Mouse (Mus musculus): Measurements from ENCODE around the gene Disp2. TPM values are rescaled to one million over a fixed set of nuclear protein-coding genes. Genes with fewer than 3 reads are reported as not detected.

The Disp2 gene
- total RNA-seq, 2 experiments from 2014 or later, result 0.03 TPM; not detected in 1

- DNase-seq (ENCODE audit: low spot score), result no peak
- intact Hi-C loops (cut with DNase I), result loop anchor here (2.0 kb wide), 1 partner anchor 34 kb away; the partner anchor contains the start of gene Inafm2
Observed at GRCm38 (mm10) chr2:118779065-118779464, 454 bp upstream of the Disp2 start.

DNA sequence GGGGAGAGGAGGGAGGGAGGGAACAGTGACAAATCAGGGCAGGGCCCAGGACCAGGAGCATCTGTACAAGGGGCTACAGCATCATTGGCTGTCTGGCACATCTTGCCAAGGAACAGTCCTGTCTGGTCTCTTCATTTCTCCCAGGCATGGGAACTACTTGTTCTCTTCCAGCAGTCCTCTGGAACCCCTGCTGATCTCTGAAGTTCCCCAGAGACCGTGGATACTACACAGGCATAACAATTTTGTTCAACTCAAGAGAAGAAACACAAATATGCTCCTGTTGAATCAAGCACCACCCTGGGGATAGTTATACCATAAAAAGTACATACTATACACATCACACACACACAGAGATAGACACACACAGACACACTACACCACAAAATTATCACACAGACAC, 1.6 kb downstream of the Disp2 start:
- intact Hi-C loops (cut with DNase I), result no loop called here
- DNase-seq (ENCODE audit: low spot score), result no peak

GRCm38 (mm10) chr2:118782303-118782702, 2.8 kb downstream of the Disp2 start:
- no peak for DNase-seq (ENCODE audit: low spot score)
- intact Hi-C loops (cut with DNase I), result no loop called here

DNA sequence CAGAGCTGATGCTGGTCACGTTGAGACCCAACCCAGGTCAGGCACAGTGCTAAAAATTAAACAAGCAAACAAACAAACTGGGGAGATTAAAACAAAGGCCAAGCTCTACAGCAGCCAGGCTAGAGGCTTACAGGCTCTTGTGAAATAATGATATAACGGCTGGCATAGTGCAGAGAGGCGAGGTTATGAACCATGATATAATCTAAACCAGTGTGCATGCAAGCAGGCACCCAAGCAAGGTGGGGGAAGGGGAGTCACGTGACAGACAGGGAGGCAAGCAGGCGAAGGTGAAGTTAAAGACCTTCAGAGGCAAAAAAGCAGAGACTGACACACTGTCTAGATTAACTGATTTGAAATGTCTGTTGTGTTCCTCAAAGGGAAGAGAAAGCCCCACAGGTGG, 3.6 kb downstream of the Disp2 start:
- no peak for DNase-seq (ENCODE audit: low spot score)
- intact Hi-C loops (cut with DNase I), result no loop called here

GRCm38 (mm10) chr2:118783663-118784062, 4.1 kb downstream of the Disp2 start:
- intact Hi-C loops (cut with DNase I), result no loop called here
- DNase-seq (ENCODE audit: low spot score), result no peak

GRCm38 (mm10) chr2:118786525-118786924, 7.0 kb downstream of the Disp2 start:
- intact Hi-C loops (cut with DNase I), result no loop called here
- no peak for DNase-seq (ENCODE audit: low spot score)

DNA sequence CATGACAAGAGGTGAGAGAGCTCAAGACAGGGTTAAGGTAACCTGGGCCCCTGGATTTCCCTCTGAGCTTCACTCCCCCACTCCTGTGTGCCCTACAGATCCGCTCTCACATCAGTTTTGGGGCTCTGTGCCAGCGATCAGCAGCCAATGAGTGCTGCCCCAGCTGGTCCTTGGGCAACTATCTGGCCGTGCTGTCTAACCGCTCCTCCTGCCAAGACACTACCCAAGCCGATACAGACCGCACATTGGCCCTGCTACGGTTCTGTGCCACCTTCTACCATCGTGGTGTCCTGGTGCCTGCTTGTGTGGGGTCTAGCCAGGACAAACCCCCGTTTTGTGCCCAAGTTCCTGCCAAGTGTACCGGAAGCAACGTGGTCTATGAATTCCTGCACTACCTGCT, 10.0 kb downstream of the Disp2 start:
- no peak for DNase-seq (ENCODE audit: low spot score)
- intact Hi-C loops (cut with DNase I), result no loop called here

DNA sequence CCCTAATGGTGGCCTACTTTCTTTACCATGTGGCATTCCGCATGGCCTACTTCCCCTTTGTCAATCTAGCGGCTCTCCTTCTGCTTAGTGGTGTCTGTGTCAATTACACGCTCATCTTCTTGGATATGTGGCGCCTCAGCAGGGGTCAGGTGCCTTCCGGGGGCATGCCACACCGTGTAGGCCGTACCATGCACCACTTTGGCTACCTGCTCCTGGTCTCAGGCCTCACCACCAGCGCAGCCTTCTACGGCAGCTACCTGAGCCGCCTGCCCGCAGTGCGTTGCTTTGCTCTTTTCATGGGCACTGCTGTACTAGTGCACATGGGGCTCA, 10.7 kb downstream of the Disp2 start:
- intact Hi-C loops (cut with DNase I), result loop anchor here (1.0 kb wide), 1 partner anchor 93 kb away; no protein-coding TSS in a partner anchor
- DNase-seq (ENCODE audit: low spot score), result no peak

DNA sequence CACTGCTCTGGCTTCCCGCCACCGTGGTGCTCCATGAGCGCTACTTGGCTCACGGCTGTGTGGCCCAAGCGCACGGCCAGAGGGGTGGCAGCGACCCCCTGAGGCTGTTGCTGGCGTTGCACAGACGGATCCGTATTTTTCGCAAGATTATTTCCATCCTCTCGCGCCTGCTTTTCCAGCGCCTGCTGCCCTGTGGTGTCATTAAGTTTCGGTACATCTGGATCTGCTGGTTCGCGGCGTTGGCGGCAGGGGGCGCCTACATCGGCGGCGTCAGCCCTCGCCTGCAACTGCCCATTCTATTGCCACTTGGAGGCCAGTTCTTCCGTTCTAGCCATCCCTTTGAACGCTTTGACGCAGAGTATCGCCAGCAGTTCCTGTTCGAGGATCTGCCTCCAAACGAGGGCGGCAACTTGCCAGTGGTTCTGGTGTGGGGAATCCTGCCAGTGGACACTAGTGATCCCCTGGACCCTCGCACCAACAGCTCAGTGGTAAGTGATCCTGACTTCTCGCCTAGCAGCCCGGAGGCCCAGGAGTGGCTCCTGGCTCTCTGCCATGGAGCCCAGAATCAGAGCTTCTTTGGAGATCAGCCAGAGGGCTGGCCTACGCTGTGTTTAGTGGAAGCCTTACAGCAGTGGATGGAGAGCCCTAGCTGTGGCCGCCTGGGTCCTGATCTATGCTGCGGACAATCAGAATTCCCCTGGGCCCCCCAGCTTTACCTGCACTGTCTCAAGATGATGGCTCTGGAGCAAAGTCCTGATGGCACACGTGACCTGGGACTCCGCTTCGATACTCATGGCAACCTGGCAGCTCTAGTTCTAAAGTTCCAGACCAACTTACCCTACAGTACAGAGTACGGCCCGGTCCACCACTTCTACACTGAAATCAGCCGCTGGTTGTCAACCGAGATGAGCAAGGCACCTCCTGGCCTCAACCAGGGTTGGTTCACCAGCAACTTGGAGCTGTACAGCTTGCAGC, 11.3 kb downstream of the Disp2 start:
- intact Hi-C loops (cut with DNase I), result loop anchor here (1.0 kb wide), 1 partner anchor 92 kb away; no protein-coding TSS in a partner anchor
- peak; percentile 40 for DNase-seq (ENCODE audit: low spot score)

- intact Hi-C loops (cut with DNase I), result no loop called here
- no peak for DNase-seq (ENCODE audit: low spot score)
Observed at GRCm38 (mm10) chr2:118791591-118792258, 12.2 kb downstream of the Disp2 start.

- DNase-seq (ENCODE audit: low spot score), result no peak
- intact Hi-C loops (cut with DNase I), result no loop called here
Observed at GRCm38 (mm10) chr2:118792259-118792613, 12.7 kb downstream of the Disp2 start.

GRCm38 (mm10) chr2:118793636-118794035, 14.1 kb downstream of the Disp2 start:
- intact Hi-C loops (cut with DNase I), result no loop called here
- no peak for DNase-seq (ENCODE audit: low spot score)

DNA sequence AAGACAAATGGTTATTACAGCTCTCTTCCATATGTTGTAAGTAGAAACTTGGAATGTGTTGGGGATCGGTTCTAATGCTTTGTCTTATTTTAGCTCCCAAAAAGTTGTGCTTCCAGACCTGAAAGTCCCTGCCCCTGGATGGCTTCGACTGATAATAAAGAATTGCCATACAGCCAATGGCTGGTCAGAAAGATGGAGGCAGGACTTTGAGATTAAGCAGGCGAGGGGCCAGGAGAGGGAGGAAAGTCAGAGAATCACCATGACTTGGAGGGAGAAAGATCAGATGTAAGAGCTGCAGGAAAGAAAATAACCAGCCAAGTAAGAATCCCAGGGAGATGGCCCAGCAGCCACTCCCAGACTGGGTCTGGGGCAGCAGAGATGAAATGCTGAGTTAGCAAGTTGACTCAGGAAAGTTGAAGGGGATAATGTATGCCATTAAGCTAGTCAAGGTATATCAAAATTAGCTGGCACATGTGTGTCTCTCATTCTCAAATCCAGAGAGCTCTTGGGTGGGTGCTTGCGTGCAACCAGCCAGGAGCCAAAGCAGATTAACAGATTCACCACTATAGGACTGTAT, 23.1 kb downstream of the Disp2 start:
- DNase-seq (ENCODE audit: low spot score), result no peak
- intact Hi-C loops (cut with DNase I), result no loop called here

- no peak for DNase-seq (ENCODE audit: low spot score)
- intact Hi-C loops (cut with DNase I), result no loop called here
Observed at GRCm38 (mm10) chr2:118804474-118804873, 25.0 kb downstream of the Disp2 start.

GRCm38 (mm10) chr2:118805137-118805536, 25.6 kb downstream of the Disp2 start:
- intact Hi-C loops (cut with DNase I), result no loop called here
- no peak for DNase-seq (ENCODE audit: low spot score)

- intact Hi-C loops (cut with DNase I), result no loop called here
- DNase-seq (ENCODE audit: low spot score), result no peak
Observed at GRCm38 (mm10) chr2:118805756-118806155, 26.2 kb downstream of the Disp2 start.

- intact Hi-C loops (cut with DNase I), result no loop called here
- peak; percentile 22 for DNase-seq (ENCODE audit: low spot score)
Observed at GRCm38 (mm10) chr2:118806860-118807259, 27.3 kb downstream of the Disp2 start.

DNA sequence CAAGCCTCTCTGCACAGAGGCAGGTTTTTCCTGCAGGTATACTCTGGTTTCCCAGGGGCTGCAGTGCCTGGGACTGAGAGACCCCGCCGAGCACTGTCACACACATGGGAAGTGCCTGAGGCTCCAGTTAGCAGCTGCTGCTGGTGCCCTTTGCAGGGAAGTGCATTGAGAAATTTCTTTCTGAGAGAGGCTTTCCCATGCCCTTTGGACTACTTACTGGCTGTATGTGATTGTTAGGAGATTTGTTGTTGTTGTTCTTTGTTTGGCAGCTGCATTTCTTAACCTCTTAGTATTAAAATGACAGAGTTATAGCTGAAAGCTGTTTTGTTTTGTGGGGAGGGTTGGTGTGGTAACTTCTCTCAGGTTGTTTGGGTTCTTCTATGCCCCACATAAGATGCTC, 31.3 kb downstream of the Disp2 start:
- no peak for DNase-seq (ENCODE audit: low spot score)
- intact Hi-C loops (cut with DNase I), result loop anchor here (5.0 kb wide), 1 partner anchor 71 kb away; no protein-coding TSS in a partner anchor

GRCm38 (mm10) chr2:118812724-118813123, 33.2 kb downstream of the Disp2 start:
- no peak for DNase-seq (ENCODE audit: low spot score)
- intact Hi-C loops (cut with DNase I), result loop anchor here (5.0 kb wide), 1 partner anchor 70 kb away; no protein-coding TSS in a partner anchor

DNA sequence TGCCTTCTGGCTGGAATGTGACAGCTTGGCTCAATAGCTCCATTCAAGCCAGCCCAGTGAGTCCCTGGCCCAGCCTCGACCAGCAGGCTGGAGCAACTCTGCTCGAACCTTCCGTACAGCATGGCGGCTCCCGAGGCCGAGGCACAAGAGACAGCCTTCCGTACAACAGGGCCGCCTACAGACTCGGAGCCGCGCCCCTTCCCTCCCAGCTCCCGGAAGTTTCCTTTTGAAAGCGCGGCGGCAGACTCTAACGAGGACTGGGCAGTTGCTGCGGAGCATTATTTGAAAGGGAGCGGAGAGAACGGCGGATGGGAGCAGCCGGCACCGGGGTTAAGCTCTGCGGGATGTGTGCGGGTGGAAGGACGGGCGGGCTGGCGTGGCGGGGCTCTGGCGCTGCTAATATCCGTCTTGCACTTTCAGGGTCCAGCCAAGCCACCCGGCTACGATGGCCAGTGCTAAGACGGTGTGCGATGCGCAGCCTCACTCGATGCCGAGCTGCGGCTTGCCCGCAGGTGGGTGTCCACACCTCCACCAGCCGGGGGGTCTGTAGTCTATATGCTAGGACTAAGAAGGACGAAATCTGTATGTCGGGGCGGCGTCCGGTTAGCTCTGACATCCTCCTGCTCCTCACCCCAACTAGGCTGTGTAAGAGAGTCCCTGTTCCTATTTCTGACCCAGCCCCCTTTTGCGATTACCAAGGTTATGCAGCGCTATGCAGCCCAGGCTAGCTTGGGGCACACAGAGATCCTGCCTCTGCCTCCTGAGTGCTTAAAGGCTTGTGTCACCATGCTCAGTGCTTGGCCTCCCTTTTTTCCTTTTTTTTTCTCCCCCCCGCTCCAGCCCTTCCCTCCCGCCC, 34.7 kb downstream of the Disp2 start, which contains the start of gene Knstrn:
TSS of gene Knstrn (plus strand) at position 23 of the 856 bp plus-strand sequence.
- intact Hi-C loops (cut with DNase I), result loop anchor here (2.0 to 5.0 kb wide), 2 partner anchors 47 to 68 kb away; partner anchors contain the start of gene Ivd
- peak; percentile 56 for DNase-seq (ENCODE audit: low spot score)
